12 mouse cellular contexts compared by ENCODE assay signal in the genomic region with DNA sequence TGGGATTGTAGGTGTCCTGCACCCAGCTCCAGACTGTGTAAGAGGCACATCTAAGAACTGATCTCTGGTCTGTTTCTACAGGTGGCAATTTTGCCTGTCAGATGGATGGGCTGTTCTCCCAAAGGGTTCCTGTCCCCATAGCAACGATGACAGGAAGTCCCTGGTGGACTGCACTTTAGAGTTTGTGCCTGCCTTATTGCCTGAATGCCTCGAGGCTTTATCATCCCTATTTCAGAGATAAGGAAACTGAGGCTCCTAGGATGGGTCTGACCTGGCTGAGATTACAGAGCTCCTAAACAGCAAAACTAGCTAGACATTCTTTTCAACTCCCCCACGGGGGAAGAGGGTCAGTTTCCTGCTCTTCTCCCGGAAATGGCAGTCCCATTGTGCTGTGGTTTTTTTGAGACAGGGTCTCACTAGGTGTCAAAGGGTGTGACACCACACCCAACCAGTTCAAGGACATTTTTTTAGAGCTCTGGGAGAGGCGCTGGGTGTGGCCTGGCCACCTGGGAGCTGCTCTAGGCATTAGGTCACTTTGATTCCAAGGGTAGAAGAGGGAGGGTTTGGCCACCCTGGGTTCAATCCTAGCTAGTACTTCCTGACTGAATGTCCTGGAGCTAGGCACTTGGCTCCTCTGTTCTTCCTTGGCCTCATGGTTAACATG. TPM values are rescaled to one million over a fixed set of nuclear protein-coding genes. Genes with fewer than 3 reads are reported as not detected.
A peak's percentile ranks its signal among the peaks of the same experiment; 100 is the strongest.
DNase-seq lines count a peak whose midpoint lies in the region; ATAC-seq and TF ChIP-seq lines count a peak whose summit lies in the region.
"Had no signal": no experiment of that assay in that cellular context is flagged by ENCODE, and none has a peak within 500 bp of the region (broad histone marks: within the 10 kb centered on the region; RNA-seq: fewer than 3 reads in every experiment).

No protein-coding gene starts in this region.

- TF ChIP-seq EP300 in lung, postnatal 0 days (IDR thresholded peaks at IDR 0.05): peak; percentile 47; the same call in 1 of the 2 replicates

- no peak overlapping the region for H3K4me3 ChIP-seq in heart, embryonic 10.5 days
- H3K4me3 ChIP-seq in lung, postnatal 0 days (ENCODE audit: low read depth, low read length): no peak overlapping the region
- H3K4me3 ChIP-seq in lung, adult 2 months (replicated peaks; ENCODE audit: extremely low read depth, low read depth, low read length): no peak overlapping the region
- no peak overlapping the region for H3K4me3 ChIP-seq in small intestine, adult 2 months (ENCODE audit: low read depth, low read length)
- H3K4me3 ChIP-seq: erythroblast, embryonic 14.5 days; neural tube, embryonic 15.5 days had no signal

- peaks cover 3% of the 10 kb centered on the region; the same call in 1 of the 2 replicates for H3K9me3 ChIP-seq in heart, embryonic 10.5 days
- no peaks in the 10 kb centered on the region for H3K9me3 ChIP-seq in lung, postnatal 0 days (ENCODE audit: low read length)
- H3K9me3 ChIP-seq: neural tube, embryonic 15.5 days had no signal

- H3K27me3 ChIP-seq in heart, embryonic 10.5 days (ENCODE audit: insufficient read depth, poor library complexity, severe bottlenecking): no peaks in the 10 kb centered on the region
- no peaks in the 10 kb centered on the region for H3K27me3 ChIP-seq in lung, postnatal 0 days (replicated peaks; ENCODE audit: insufficient read depth, low read length)
- no peaks in the 10 kb centered on the region for H3K27me3 ChIP-seq in small intestine, adult 2 months (ENCODE audit: control insufficient read depth, insufficient read depth, low read length)
- H3K27me3 ChIP-seq: neural tube, embryonic 15.5 days had no signal

- TF ChIP-seq CTCF in lung, postnatal 0 days (IDR thresholded peaks at IDR 0.05): no peak
- no peak for TF ChIP-seq CTCF in lung, adult 2 months (IDR thresholded peaks at IDR 0.05; ENCODE audit: insufficient read depth, low read length)
- TF ChIP-seq CTCF in small intestine, adult 2 months (IDR thresholded peaks at IDR 0.05; ENCODE audit: extremely low read depth, insufficient read length, insufficient replicate concordance, low read depth, low read length): no peak

- H3K36me3 ChIP-seq in heart, embryonic 10.5 days: no peaks in the 10 kb centered on the region
- H3K36me3 ChIP-seq in lung, postnatal 0 days (ENCODE audit: insufficient read depth, low read length): no peaks in the 10 kb centered on the region
- no peaks in the 10 kb centered on the region for H3K36me3 ChIP-seq in small intestine, adult 2 months (ENCODE audit: control insufficient read depth, insufficient read depth, low read length)
- H3K36me3 ChIP-seq: neural tube, embryonic 15.5 days had no signal

- 0 out of 2 replicates have a peak overlapping the region, but pooled peaks have one; percentile 17 for H3K27ac ChIP-seq in heart, embryonic 10.5 days
- H3K27ac ChIP-seq in lung, postnatal 0 days (ENCODE audit: low read length): peak overlapping the region; percentile 21; the same call in 1 of the 2 replicates
- H3K27ac ChIP-seq in small intestine, adult 2 months (ENCODE audit: insufficient read depth, low read depth, low read length): peak overlapping the region; percentile 87
- H3K27ac ChIP-seq: macrophage; neural tube, embryonic 15.5 days had no signal

- WGBS in heart, embryonic 10.5 days: 14% methylated on average over 5 of the region's 5 CpGs
- WGBS in lung, postnatal 0 days: 16% methylated on average over 5 of the region's 5 CpGs
- 21% methylated on average over 5 of the region's 5 CpGs for WGBS in lung, adult 2 months
- 14% methylated on average over 5 of the region's 5 CpGs for WGBS in small intestine, adult 2 months

- H3K4me1 ChIP-seq in heart, embryonic 10.5 days: peaks cover 52% of the 10 kb centered on the region
- H3K4me1 ChIP-seq in lung, postnatal 0 days (ENCODE audit: insufficient read depth, low read depth, low read length): peaks cover 9% of the 10 kb centered on the region; the same call in 1 of the 2 replicates
- peaks cover 12% of the 10 kb centered on the region; the same call in 1 of the 2 replicates for H3K4me1 ChIP-seq in lung, adult 2 months (ENCODE audit: control insufficient read depth, insufficient read depth, low read length)
- peaks cover 19% of the 10 kb centered on the region for H3K4me1 ChIP-seq in small intestine, adult 2 months (ENCODE audit: control insufficient read depth, insufficient read depth, insufficient read length, low read length)

- peak; percentile 16 for ATAC-seq in lung, postnatal 0 days

- no peak overlapping the region for H3K9ac ChIP-seq in lung, postnatal 0 days (replicated peaks; ENCODE audit: low read depth)
- H3K9ac ChIP-seq: neural tube, embryonic 15.5 days had no signal

- no peak overlapping the region for H3K4me2 ChIP-seq in lung, postnatal 0 days (replicated peaks; ENCODE audit: low read depth, low read length)
- H3K4me2 ChIP-seq: neural tube, embryonic 15.5 days had no signal

- no peak for DNase-seq in heart, embryonic 10.5 days (ENCODE audit: low spot score)
- no peak for DNase-seq in heart, adult 8-10 months (ENCODE audit: low spot score)
- DNase-seq in lung, postnatal 0 days (ENCODE audit: low spot score): peak; percentile 40
- no peak for DNase-seq in lung, adult 2 months
- peak; percentile 8 for DNase-seq in T-cell, adult 2 months (ENCODE audit: low spot score)
- DNase-seq in urinary bladder, postnatal 10 days (ENCODE audit: low spot score): no peak
- DNase-seq in layer of hippocampus, adult 18-20 months (ENCODE audit: low spot score in 2 of 2): no peak
- DNase-seq: liver had no signal

- no peak for TF ChIP-seq POLR2A in lung, adult 2 months (IDR thresholded peaks at IDR 0.05; ENCODE audit: borderline replicate concordance, extremely low read depth, low read depth, low read length)
- TF ChIP-seq POLR2A in small intestine, adult 2 months (IDR thresholded peaks at IDR 0.05; ENCODE audit: low read depth, low read length): no peak

RNA-seq across cellular contexts. Expression of a gene that starts 8.2 kb away (rescaled TPM):
- 51.1 and 58.5 TPM in 2 replicates for polyA plus RNA-seq in heart, embryonic 10.5 days (2016; fragmentation: Nextera tagmentation; extraction: Ambion mirVana)
- 10 to 100 TPM; 64.1 to 87.2 (median 71.5) TPM for total RNA-seq in heart, adult 8-10 months (2022)
- polyA plus RNA-seq in lung, postnatal 0 days (2015; fragmentation: Nextera tagmentation; extraction: Ambion mirVana): 149 and 153 TPM in 2 replicates
- polyA plus RNA-seq in lung, adult 2 months (2012; rRNA removed): 91.7 and 109 TPM in 2 replicates
- 37.6 and 97.6 TPM in 2 replicates for polyA plus RNA-seq in small intestine, adult 2 months (2012; rRNA removed)
- total RNA-seq in layer of hippocampus, adult 18-20 months (2021): 10 to 100 TPM; 27.4 to 32.6 TPM

Comparison
In these comparisons a context has a peak if more than half of its experiments do, and no peak if none do; other contexts are left out.
1. DNase-seq: peak in lung, postnatal 0 days (single experiment) and T-cell, adult 2 months (single experiment); none in heart, embryonic 10.5 days (single experiment), heart, adult 8-10 months (single experiment), lung, adult 2 months (single experiment), urinary bladder, postnatal 10 days (single experiment) and layer of hippocampus, adult 18-20 months (0 of 2).
2. H3K27ac ChIP-seq: peak in every context shown above with its lines; median percentile 87 in small intestine, adult 2 months; 21 in lung, postnatal 0 days; 17 in heart, embryonic 10.5 days.